Mouse (Mus musculus): ENCODE results near the gene Olfr281. TPM values are rescaled to one million over a fixed set of nuclear protein-coding genes. Genes with fewer than 3 reads are reported as not detected.

The Olfr281 gene
- polyA plus RNA-seq, 1 experiment from 2014 or later: not detected

- no peak for DNase-seq (ENCODE audit: low spot score)
Measured at GRCm38 (mm10) chr15:98483907-98484886, 31.8 kb downstream of the Olfr281 start.

GRCm38 (mm10) chr15:98486433-98487021, 34.1 kb downstream of the Olfr281 start:
- peak; percentile 20 for DNase-seq (ENCODE audit: low spot score)

- no peak for DNase-seq (ENCODE audit: low spot score)
Measured at GRCm38 (mm10) chr15:98491332-98491731, 38.9 kb downstream of the Olfr281 start.

GRCm38 (mm10) chr15:98492102-98492501, 39.7 kb downstream of the Olfr281 start, which contains the start of gene Olfr279:
Gene Olfr279, plus strand, starts transcription at chr15:98492402.
- no peak for DNase-seq (ENCODE audit: low spot score)

- no peak for DNase-seq (ENCODE audit: low spot score)
Measured at GRCm38 (mm10) chr15:98497631-98498030, 45.2 kb downstream of the Olfr281 start.

- DNase-seq (ENCODE audit: low spot score): no peak
Measured at GRCm38 (mm10) chr15:98503317-98503716, 50.9 kb downstream of the Olfr281 start.

- peak; percentile 83 for DNase-seq (ENCODE audit: low spot score)
Measured at GRCm38 (mm10) chr15:98504514-98504913, 52.1 kb downstream of the Olfr281 start.

- DNase-seq (ENCODE audit: low spot score): peak; percentile 59
Measured at GRCm38 (mm10) chr15:98506253-98506957, 54.0 kb downstream of the Olfr281 start.

GRCm38 (mm10) chr15:98507321-98507720, 54.9 kb downstream of the Olfr281 start:
- DNase-seq (ENCODE audit: low spot score): no peak

GRCm38 (mm10) chr15:98509387-98509786, 57.0 kb downstream of the Olfr281 start:
- DNase-seq (ENCODE audit: low spot score): no peak

Other genes starting within 250 kb of the Olfr281 start
- gene Gm44579, start 231.6 kb upstream of the Olfr281 start, polyA plus RNA-seq (2015; fragmentation: Nextera tagmentation; extraction: Ambion mirVana): not detected in 2 replicates
- not detected in 2 replicates for gene Olfr287, start 231.5 kb upstream of the Olfr281 start, polyA plus RNA-seq (2015; fragmentation: Nextera tagmentation; extraction: Ambion mirVana)
- not detected in 2 replicates for gene Olfr286, start 218.1 kb upstream of the Olfr281 start, polyA plus RNA-seq (2015; fragmentation: Nextera tagmentation; extraction: Ambion mirVana)
- not detected in 2 replicates for gene H1fnt, start 195.3 kb upstream of the Olfr281 start, polyA plus RNA-seq (2015; fragmentation: Nextera tagmentation; extraction: Ambion mirVana)
- gene Zfp641, start 156.4 kb upstream of the Olfr281 start, polyA plus RNA-seq (2015; fragmentation: Nextera tagmentation; extraction: Ambion mirVana): 0.40 and 0.46 TPM in 2 replicates
- not detected in 2 replicates for gene Olfr285, start 135.2 kb upstream of the Olfr281 start, polyA plus RNA-seq (2015; fragmentation: Nextera tagmentation; extraction: Ambion mirVana)
- not detected in 2 replicates for gene Olfr284, start 111.6 kb upstream of the Olfr281 start, polyA plus RNA-seq (2015; fragmentation: Nextera tagmentation; extraction: Ambion mirVana)
- gene Olfr283, start 71.6 kb upstream of the Olfr281 start, polyA plus RNA-seq (2015; fragmentation: Nextera tagmentation; extraction: Ambion mirVana): not detected in 2 replicates
- not detected in 2 replicates for gene Olfr282, start 21.4 kb upstream of the Olfr281 start, polyA plus RNA-seq (2015; fragmentation: Nextera tagmentation; extraction: Ambion mirVana)
- gene OR5BS1P, start 17.3 kb downstream of the Olfr281 start, polyA plus RNA-seq (2015; fragmentation: Nextera tagmentation; extraction: Ambion mirVana): 0.03 TPM in 1 of 2 replicates, not detected in the other
- gene Lalba, start 30.1 kb downstream of the Olfr281 start, polyA plus RNA-seq (2015; fragmentation: Nextera tagmentation; extraction: Ambion mirVana): 0.18 TPM in 1 of 2 replicates, not detected in the other
- gene Olfr279, start 39.8 kb downstream of the Olfr281 start, polyA plus RNA-seq (2015; fragmentation: Nextera tagmentation; extraction: Ambion mirVana): not detected in 2 replicates
- gene Kansl2, start 81.7 kb downstream of the Olfr281 start, polyA plus RNA-seq (2015; fragmentation: Nextera tagmentation; extraction: Ambion mirVana): 98.8 and 108 TPM in 2 replicates
- gene Ccnt1, start 118.3 kb downstream of the Olfr281 start, polyA plus RNA-seq (2015; fragmentation: Nextera tagmentation; extraction: Ambion mirVana): 51.1 and 55.8 TPM in 2 replicates
- gene 4930415O20Rik, start 118.4 kb downstream of the Olfr281 start, polyA plus RNA-seq (2015; fragmentation: Nextera tagmentation; extraction: Ambion mirVana): not detected in 2 replicates
- gene Adcy6, start 157.5 kb downstream of the Olfr281 start, polyA plus RNA-seq (2015; fragmentation: Nextera tagmentation; extraction: Ambion mirVana): 12.6 and 17.0 TPM in 2 replicates
- 8.5 and 9.6 TPM in 2 replicates for gene Cacnb3, start 178.3 kb downstream of the Olfr281 start, polyA plus RNA-seq (2015; fragmentation: Nextera tagmentation; extraction: Ambion mirVana)
- gene Ddx23, start 210.3 kb downstream of the Olfr281 start, polyA plus RNA-seq (2015; fragmentation: Nextera tagmentation; extraction: Ambion mirVana): 23.5 and 26.4 TPM in 2 replicates
- gene Rnd1, start 224.9 kb downstream of the Olfr281 start, polyA plus RNA-seq (2015; fragmentation: Nextera tagmentation; extraction: Ambion mirVana): 1.1 and 1.7 TPM in 2 replicates